Mouse (Mus musculus) cerebellum, adult 2 months (tissue): ENCODE measurements around the gene Cop1. TPM values are rescaled to one million over a fixed set of nuclear protein-coding genes. Genes with fewer than 3 reads are reported as not detected.

Experiments
- DNase-seq, 2 experiments: peaks; one replicate each; pipeline ENCODE4 v3.0.0; 2021
- H3K27ac ChIP-seq: fragments of 200-500 bp; 2 replicates; pipeline ENCODE4 v1.5.1; 2012; ENCODE audit warnings: low read length, control low read depth, inconsistent platforms; ENCODE audit not compliant: insufficient read depth
- H3K27me3 ChIP-seq: fragments of 200-500 bp; 2 replicates; pipeline ENCODE4 v1.6.1; 2012; ENCODE audit warnings: inconsistent platforms, mild to moderate bottlenecking, low read length, moderate library complexity; ENCODE audit not compliant: control insufficient read depth, insufficient read depth
- H3K4me1 ChIP-seq: fragments of 200-500 bp; 2 replicates; pipeline ENCODE4 v1.6.1; 2011; ENCODE audit warnings: low read length; ENCODE audit not compliant: control insufficient read depth, insufficient read depth
- H3K4me3 ChIP-seq: fragments of 200-500 bp; replicated peaks from 2 replicates; pipeline ENCODE3; 2011; ENCODE audit warnings: mild to moderate bottlenecking, low read depth, low read length, control low read depth; ENCODE audit not compliant: insufficient read depth
- CTCF ChIP-seq: fragments of 200-500 bp; IDR thresholded peaks from 2 replicates; pipeline ENCODE4 v1.5.1; 2011; ENCODE audit warnings: low read depth, mild to moderate bottlenecking, control low read depth, low read length, moderate library complexity, borderline replicate concordance; ENCODE audit not compliant: insufficient read depth
- POLR2A ChIP-seq: fragments of 200-500 bp; IDR thresholded peaks from 2 replicates; pipeline ENCODE4 v1.6.1; 2011; ENCODE audit warnings: low read length, control low read depth, borderline replicate concordance; ENCODE audit not compliant: insufficient read depth
- WGBS: fragments of 180-500 bp; shearing (Covaris S2); methylation state at CpG from one replicate; pipeline ENCODE4 v1.1.7; 2018; 5-methylcytosine and 5-hydroxymethylcytosine counted together
- polyA plus RNA-seq: library from polyadenylated mRNA; depleted of rRNA; stranded (reverse); fragments of >200 nt; gene quantifications from 2 replicates; pipeline ENCODE4 v1.2.3, GENCODE M21; 2012

The Cop1 gene
- polyA plus RNA-seq, 1 experiment = 85.0 TPM

DNA sequence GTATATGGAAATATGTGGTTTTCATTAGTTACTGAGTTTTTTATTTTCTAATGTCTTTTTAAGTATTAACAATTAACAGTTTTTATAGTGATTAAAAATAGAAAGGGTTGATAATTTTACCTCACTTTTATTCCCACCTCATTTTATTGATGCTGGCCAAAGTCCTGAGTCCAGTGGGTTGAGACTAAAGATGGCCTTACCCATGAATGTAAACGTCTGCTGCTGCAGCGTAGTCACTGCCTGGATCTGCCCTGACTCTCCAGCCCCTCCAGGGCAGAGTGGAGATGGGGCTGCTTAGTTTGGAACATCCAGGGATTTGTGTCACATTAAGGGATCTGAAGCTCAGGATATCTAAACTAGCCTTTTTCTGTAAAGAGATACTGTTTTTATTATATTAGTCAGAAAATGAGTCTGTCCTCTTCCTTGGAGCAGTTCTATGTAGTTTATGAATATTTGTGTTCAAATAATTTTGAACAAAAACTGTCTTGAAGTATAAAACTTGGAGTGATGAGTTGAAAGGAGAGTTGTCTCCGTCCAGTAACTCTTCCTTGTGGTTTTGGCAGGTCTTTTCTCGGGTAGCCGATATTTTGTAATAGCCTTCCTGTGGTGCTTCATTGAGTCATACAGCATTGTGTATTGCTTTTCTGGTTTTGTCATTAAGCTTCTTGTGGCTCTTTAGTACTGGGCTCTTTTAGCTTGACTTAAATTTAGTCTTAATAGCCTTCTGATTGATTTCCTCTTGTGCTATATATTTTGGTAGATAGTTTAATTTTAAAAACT lies 23.0 kb downstream of the Cop1 start:
- WGBS = 67% methylated on average over 5 of the region's 5 CpGs
- H3K27me3 ChIP-seq = no peaks in the 10 kb centered on the region

DNA sequence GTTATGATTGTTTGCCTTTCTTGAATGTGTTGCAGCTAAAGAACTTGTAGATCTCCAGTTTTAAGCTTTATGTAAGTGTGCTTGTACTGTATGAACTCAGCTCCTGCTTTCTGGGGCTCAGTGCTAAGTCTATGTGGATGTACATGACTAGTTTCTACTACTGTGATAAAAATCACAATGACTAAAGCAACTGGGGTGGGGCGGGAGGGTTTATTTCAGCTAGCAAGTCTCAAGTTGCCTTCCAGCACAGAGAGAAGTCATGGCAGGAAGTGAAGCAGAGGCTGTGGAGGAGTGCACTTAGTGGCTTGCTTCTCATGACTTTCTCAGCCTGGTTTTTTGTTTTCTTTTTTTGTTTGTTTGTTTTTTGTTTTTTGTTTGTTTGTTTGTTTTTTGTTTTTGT lies 24.4 kb downstream of the Cop1 start:
- H3K27ac ChIP-seq = no peak overlapping the region
- no peaks in the 10 kb centered on the region for H3K27me3 ChIP-seq
- H3K4me1 ChIP-seq = no peaks in the 10 kb centered on the region
- 100% methylated on average over 1 of the region's 1 CpGs for WGBS
- H3K4me3 ChIP-seq = no peak overlapping the region
- DNase-seq = no peak
- no peak for TF ChIP-seq POLR2A
- no peak for TF ChIP-seq CTCF

More for the DNA sequence above, 23.0 kb downstream of the Cop1 start:
- no peak for DNase-seq
- Histone ChIP-seq H3K27ac (no peak overlapping the region), H3K4me3 (no peak overlapping the region), H3K4me1 (no peaks in the 10 kb centered on the region)
- TF ChIP-seq POLR2A = no peak
- TF ChIP-seq CTCF = no peak

DNA sequence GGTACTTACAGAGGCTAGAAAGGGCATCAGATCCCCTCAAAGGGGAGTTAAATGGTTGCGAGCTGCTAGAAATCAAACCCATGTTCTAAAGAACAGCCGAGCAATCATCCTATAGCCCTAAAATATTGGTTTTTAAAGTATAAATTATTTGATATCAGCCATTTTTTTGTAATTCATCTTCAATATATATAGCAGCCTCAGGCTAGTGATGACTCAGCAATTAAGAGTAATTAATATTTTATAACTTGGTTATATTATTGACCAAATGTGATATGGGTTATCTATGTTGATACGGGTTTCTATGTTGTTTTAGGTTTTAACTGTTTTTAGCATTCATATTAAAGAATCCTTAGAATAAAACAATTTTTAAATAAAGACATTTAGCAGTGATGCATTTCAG lies 31.7 kb downstream of the Cop1 start:
- Histone ChIP-seq H3K27me3 (no peaks in the 10 kb centered on the region), H3K27ac (no peak overlapping the region), H3K4me3 (no peak overlapping the region), H3K4me1 (no peaks in the 10 kb centered on the region)
- TF ChIP-seq CTCF (no peak), POLR2A (no peak)
- WGBS = 99% methylated on average over 3 of the region's 3 CpGs
- DNase-seq = no peak

DNA sequence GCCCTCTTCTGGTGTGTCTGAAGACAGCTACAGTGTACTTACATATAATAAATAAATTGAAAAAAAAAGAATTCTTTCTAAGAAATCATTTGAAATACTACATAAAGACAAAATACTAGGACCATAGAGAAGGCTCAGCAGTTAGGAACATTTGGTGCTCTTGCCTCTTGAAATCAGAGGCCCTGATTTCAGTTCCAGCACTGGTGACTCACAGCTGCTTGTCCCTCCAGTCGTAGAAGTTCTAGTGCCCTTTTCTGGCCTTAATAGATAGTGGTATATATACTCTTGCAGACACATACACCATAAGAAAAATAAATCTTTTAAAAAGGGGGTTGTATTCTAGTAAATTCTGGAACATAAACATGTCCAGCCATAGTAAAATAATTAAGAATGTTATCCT lies 48.0 kb downstream of the Cop1 start:
- TF ChIP-seq CTCF (no peak), POLR2A (no peak)

DNA sequence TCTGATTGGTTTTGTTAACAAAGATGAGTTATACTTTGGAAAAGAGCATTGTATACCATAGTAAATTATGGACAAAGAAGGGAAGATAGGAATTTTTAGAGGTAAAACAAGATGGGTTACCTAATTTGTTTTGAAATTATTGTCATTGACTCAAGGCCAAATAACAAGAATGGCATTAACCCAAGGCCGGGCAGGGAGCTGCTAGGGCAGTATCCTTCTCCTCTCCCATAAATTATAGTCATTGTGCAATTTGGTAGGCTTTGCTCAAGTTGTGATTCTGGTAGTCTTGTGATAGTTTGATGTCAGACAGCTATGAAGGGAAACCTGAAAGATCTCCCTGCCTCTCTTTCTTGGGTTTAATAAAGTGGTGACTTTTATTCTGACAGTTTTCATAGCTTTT lies 49.7 kb downstream of the Cop1 start:
- H3K27me3 ChIP-seq = no peaks in the 10 kb centered on the region
- WGBS = 30% methylated on average over 1 of the region's 1 CpGs
- H3K27ac ChIP-seq = no peak overlapping the region
- no peak overlapping the region for H3K4me3 ChIP-seq
- no peaks in the 10 kb centered on the region for H3K4me1 ChIP-seq
- TF ChIP-seq CTCF (no peak), POLR2A (no peak)
- DNase-seq = no peak

More for the DNA sequence above, 48.0 kb downstream of the Cop1 start:
- no peaks in the 10 kb centered on the region for H3K27me3 ChIP-seq
- WGBS = 79% methylated on average over 1 of the region's 1 CpGs
- no peak overlapping the region for H3K4me3 ChIP-seq
- no peak for DNase-seq
- H3K4me1 ChIP-seq = no peaks in the 10 kb centered on the region
- H3K27ac ChIP-seq = no peak overlapping the region

DNA sequence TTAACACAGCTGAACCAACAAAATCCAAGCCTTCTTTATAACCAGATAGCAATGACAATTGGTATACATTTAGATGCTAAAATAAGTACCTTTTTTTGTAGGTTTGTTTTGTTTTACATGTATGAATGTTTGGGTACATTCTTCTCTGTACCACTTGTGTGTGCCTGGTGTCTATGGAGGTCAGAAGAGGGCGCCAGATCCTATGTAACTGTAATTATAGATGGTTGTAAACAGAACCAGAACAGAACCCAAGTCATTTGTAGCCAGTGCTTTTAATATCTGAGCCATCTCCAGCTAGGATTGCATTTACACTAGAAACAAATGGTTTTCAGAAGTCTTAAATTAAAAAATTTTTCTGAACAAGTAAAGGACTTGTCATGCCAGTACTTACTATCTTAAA lies 54.7 kb downstream of the Cop1 start:
- TF ChIP-seq CTCF (no peak; the same call in 1 of the 2 replicates), POLR2A (no peak)
- no peak overlapping the region for H3K27ac ChIP-seq
- no peaks in the 10 kb centered on the region for H3K4me1 ChIP-seq
- no peaks in the 10 kb centered on the region for H3K27me3 ChIP-seq
- DNase-seq = peak in 1 of 2 experiments; percentile 4
- no peak overlapping the region for H3K4me3 ChIP-seq
- 80% methylated on average over 1 of the region's 1 CpGs for WGBS

DNA sequence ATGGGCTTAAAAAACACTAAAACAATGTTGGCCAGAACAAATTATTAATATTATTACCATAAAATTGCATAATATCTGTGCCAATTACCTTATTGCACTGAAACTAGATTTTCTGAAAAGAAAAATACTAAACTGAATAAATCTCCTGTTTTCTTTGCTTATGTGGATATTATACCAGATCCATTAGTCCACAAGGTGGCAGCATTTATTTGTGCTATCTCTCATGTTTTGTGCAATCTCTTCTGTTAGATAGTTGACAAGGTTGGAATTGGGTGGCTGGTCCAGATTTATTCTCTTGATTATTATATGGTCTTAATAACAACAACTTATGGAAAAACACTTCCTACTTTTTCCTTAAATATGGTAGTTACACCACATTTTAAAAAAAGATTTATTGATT lies 58.1 kb downstream of the Cop1 start:
- TF ChIP-seq CTCF (no peak; the same call in 1 of the 2 replicates), POLR2A (no peak)
- H3K4me1 ChIP-seq = no peaks in the 10 kb centered on the region
- no peak overlapping the region for H3K4me3 ChIP-seq
- H3K27me3 ChIP-seq = no peaks in the 10 kb centered on the region
- H3K27ac ChIP-seq = no peak overlapping the region
- peak in 1 of 2 experiments; percentile 35 for DNase-seq

DNA sequence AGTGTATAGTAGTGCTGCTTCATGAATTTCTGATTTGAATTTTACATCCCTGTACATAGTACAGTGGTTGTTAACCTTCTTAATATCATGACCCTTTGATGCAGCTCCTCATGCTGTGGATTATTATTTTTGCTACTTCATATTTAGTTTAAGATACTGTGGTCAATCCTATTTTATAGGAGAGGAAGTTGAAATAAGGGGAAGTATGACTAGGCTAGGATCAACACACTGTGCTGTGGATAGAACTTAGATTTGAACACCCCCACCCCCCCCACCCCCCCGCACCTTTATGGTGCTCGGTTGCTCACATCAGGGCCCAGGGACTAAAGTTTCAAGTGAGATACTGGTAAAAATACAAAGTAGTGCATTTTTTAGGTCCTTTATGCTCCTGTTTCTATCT lies 58.7 kb downstream of the Cop1 start:
- no peak for DNase-seq
- H3K4me3 ChIP-seq = no peak overlapping the region
- H3K27ac ChIP-seq = no peak overlapping the region
- no peaks in the 10 kb centered on the region for H3K27me3 ChIP-seq
- TF ChIP-seq POLR2A (no peak), CTCF (no peak)
- WGBS = 98% methylated on average over 2 of the region's 2 CpGs
- no peaks in the 10 kb centered on the region for H3K4me1 ChIP-seq
